Mouse (Mus musculus) heart, postnatal 0 days (tissue): ENCODE data around the gene Olfr632. TPM values are rescaled to one million over a fixed set of nuclear protein-coding genes. Genes with fewer than 3 reads are reported as not detected.
"Not testable (repeated sequence)": the region's sequence is repeated elsewhere in the genome, so short reads cannot be mapped to it uniquely, and the experiment has no call there.

Experiments
- ATAC-seq: fragments of 200-750 bp; cut with Nextera tagmentation; 2 replicates; pipeline ENCODE4 v1.8.0; 2017; ENCODE audit warnings: low read depth, moderate number of reproducible peaks, moderate library complexity; ENCODE audit not compliant: insufficient read depth
- DNase-seq: peaks from one replicate; pipeline ENCODE4 v3.0.0-alpha.2; 2016; ENCODE audit warnings: low spot score
- H3K27ac ChIP-seq: fragments of 300-500 bp; sonication (generic); 2 replicates; pipeline ENCODE4 v1.5.1; 2014; ENCODE audit warnings: low read depth, mild to moderate bottlenecking
- H3K27me3 ChIP-seq: fragments of 300-500 bp; sonication (generic); 2 replicates; pipeline ENCODE4 v1.6.1; 2014; ENCODE audit warnings: low read length, mixed read lengths; ENCODE audit not compliant: control insufficient read depth, insufficient read depth
- H3K36me3 ChIP-seq: fragments of 300-500 bp; sonication (generic); replicated peaks from 2 replicates; pipeline ENCODE4 v1.6.1; 2014; ENCODE audit warnings: low read length, mixed read lengths; ENCODE audit not compliant: control insufficient read depth, insufficient read depth
- H3K4me1 ChIP-seq: fragments of 300-500 bp; sonication (generic); 2 replicates; pipeline ENCODE4 v1.6.1; 2014; ENCODE audit warnings: antibody characterized with exemption; ENCODE audit not compliant: control insufficient read depth, insufficient read depth
- H3K4me2 ChIP-seq: fragments of 300-500 bp; sonication (generic); 2 replicates; pipeline ENCODE4 v1.6.1; 2014; ENCODE audit warnings: low read depth, mild to moderate bottlenecking, low read length, moderate library complexity
- H3K4me3 ChIP-seq: fragments of 300-500 bp; sonication (generic); 2 replicates; pipeline ENCODE4 v1.5.1; 2014; ENCODE audit warnings: low read depth, low read length
- H3K9ac ChIP-seq: fragments of 300-500 bp; sonication (generic); replicated peaks from 2 replicates; pipeline ENCODE4 v1.6.1; 2014; ENCODE audit warnings: low read depth, low read length, mixed read lengths
- H3K9me3 ChIP-seq: fragments of 300-500 bp; sonication (generic); replicated peaks from 2 replicates; pipeline ENCODE4 v1.6.1; 2016; ENCODE audit warnings: low read length; ENCODE audit not compliant: control insufficient read depth
- CTCF ChIP-seq: IDR thresholded peaks from 2 replicates; pipeline ENCODE4 v1.5.1; 2016; ENCODE audit warnings: antibody characterized with exemption, control low read depth, low read depth
- EP300 ChIP-seq: IDR thresholded peaks from 2 replicates; pipeline ENCODE4 v1.6.1; 2016; ENCODE audit warnings: antibody characterized with exemption, low read depth
- WGBS: fragments of 180-500 bp; shearing (Covaris S2); extraction: QIAGEN DNeasy Blood & Tissue Kit; methylation state at CpG from one replicate; pipeline ENCODE4 v1.1.7; 2014; 5-methylcytosine and 5-hydroxymethylcytosine counted together
- polyA plus RNA-seq: library from polyadenylated mRNA; unstranded; fragments of >200 nt; fragmentation: Nextera tagmentation; extraction: Ambion mirVana; gene quantifications from 2 replicates; pipeline ENCODE4 v1.2.1, GENCODE M21; 2015
- total RNA-seq: library from RNA; depleted of rRNA; stranded (reverse); fragments of >200 nt; gene quantifications from 2 replicates; pipeline ENCODE4 v1.2.3, GENCODE M21; 2014; ENCODE audit warnings: low replicate concordance

Gene Olfr632
- total and polyA plus RNA-seq, 2 experiments from 2014 or later: not detected

DNA sequence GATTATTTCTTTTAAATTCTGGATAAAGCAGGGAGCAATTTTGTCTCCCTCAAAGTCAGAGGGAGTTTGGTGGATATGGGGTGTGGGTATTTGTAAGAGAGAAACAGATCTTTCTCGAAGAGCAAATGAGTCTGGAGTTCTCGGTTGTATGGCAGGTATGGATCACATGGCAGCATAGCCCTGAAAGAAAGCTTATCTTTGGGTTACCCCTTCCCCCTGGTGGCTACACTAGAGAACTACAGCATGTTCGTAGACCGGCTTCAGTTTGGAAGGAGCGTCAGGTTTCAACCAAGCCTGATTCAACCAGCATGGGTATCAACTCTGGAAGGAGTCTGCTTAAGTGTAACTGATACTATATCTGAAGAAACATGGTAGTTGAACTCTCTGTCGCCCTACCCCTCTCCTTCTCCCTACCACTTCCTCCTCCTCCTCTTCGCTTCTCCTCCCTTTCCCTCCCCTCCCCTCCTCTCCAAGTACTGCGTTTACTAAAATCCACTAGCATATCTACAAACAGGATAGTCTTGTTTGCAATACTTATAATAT, 21.1 kb upstream of the Olfr632 start:
- no peak for ATAC-seq
- no peak overlapping the region for H3K27ac ChIP-seq
- WGBS: 52% methylated on average over 8 of the region's 8 CpGs
- DNase-seq: no peak
- H3K9me3 ChIP-seq: no peaks in the 10 kb centered on the region
- no peak overlapping the region for H3K4me2 ChIP-seq
- H3K4me1 ChIP-seq: peaks cover 3% of the 10 kb centered on the region; the same call in 1 of the 2 replicates
- no peak overlapping the region for H3K9ac ChIP-seq
- no peak overlapping the region for H3K4me3 ChIP-seq
- TF ChIP-seq EP300 (no peak), CTCF (peak; percentile 29)
- H3K27me3 ChIP-seq: no peaks in the 10 kb centered on the region
- no peaks in the 10 kb centered on the region for H3K36me3 ChIP-seq

DNA sequence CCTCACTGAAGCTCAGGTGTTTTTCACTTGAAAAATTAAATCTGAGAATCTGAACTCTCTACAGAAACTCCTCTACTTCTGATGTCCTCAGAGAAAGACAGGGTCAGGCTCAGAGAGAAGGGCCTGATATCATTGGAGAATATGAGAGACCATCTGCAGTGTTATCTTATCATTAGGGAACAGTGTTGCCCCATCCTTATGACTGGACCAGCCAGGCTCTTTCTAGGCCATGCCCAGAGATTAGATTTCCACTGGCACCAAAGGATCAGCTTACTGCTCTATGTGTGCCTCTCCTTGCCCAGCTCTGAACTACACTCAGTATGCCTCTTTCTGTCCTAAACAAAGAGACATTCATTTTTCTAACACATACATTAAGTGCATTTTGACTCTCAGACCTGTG, 18.8 kb upstream of the Olfr632 start:
- H3K27me3 ChIP-seq: no peaks in the 10 kb centered on the region
- H3K4me3 ChIP-seq: no peak overlapping the region
- H3K4me2 ChIP-seq: no peak overlapping the region
- DNase-seq (no peak), ATAC-seq (no peak)
- TF ChIP-seq EP300 (no peak), CTCF (no peak)
- no peaks in the 10 kb centered on the region for H3K9me3 ChIP-seq
- H3K4me1 ChIP-seq: no peaks in the 10 kb centered on the region
- no peak overlapping the region for H3K27ac ChIP-seq
- H3K9ac ChIP-seq: no peak overlapping the region
- H3K36me3 ChIP-seq: no peaks in the 10 kb centered on the region

DNA sequence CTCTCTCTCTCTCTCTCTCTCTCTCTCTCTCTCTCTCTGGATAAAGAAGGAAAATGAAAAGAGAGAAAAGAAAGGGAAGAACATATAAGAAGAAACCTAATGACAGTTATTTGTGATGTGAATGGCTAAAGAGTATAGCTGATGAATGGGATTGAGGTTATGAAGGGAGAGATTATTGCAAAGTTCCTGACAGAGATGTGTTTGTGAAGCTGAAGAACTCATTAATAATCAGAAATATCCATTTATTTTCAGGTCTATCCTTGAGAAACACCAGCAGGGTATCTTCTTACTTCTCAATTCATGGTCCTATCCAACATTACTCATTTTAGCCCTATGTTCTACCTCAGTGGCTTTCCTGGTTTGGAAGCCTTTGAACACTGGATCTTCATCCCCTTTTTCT, 5.6 kb upstream of the Olfr632 start, which contains the start of gene Olfr631:
Olfr631 (plus strand) TSS at position 301 of the 400 bp plus-strand sequence.
- TF ChIP-seq CTCF: no peak
- no peak for TF ChIP-seq EP300
- Histone ChIP-seq H3K27ac (no peak within 1 kb of the TSS), H3K27me3 (no peaks in the 10 kb centered on the region), H3K36me3 (no peaks in the 10 kb centered on the region), H3K4me3 (no peak within 1 kb of the TSS), H3K4me2 (no peak within 1 kb of the TSS), H3K4me1 (no peaks in the 10 kb centered on the region), H3K9me3 (no peaks in the 10 kb centered on the region), H3K9ac (no peak within 1 kb of the TSS)
- DNase-seq: no peak
- no peak for ATAC-seq

DNA sequence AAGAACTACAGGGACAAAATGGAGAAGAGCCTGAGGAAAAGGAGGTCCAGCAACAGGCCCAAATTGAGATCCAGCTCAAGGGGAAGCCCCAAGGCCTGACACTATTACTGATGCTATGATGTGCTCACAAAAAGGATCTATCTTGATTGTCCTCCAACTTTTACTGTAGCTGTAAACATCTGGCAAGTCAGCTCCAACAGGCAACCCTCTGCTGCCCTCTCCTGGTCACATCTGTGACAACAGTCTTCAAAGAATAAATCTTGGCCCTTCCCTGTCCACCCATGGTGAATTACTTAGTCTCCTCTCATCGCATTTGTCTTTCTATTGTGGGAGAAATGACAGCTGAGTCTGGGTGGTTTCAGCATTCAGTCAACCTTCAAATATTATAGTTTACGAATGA, 8.6 kb downstream of the Olfr632 start:
- Histone ChIP-seq H3K36me3 (no peaks in the 10 kb centered on the region), H3K4me2 (no peak overlapping the region), H3K4me1 (no peaks in the 10 kb centered on the region), H3K4me3 (no peak overlapping the region), H3K27me3 (no peaks in the 10 kb centered on the region), H3K9ac (no peak overlapping the region), H3K27ac (no peak overlapping the region), H3K9me3 (no peaks in the 10 kb centered on the region)
- WGBS: 23% methylated on average over 2 of the region's 2 CpGs
- TF ChIP-seq EP300: no peak
- peak; percentile 89 for TF ChIP-seq CTCF
- DNase-seq (peak; percentile 49), ATAC-seq (no peak)

DNA sequence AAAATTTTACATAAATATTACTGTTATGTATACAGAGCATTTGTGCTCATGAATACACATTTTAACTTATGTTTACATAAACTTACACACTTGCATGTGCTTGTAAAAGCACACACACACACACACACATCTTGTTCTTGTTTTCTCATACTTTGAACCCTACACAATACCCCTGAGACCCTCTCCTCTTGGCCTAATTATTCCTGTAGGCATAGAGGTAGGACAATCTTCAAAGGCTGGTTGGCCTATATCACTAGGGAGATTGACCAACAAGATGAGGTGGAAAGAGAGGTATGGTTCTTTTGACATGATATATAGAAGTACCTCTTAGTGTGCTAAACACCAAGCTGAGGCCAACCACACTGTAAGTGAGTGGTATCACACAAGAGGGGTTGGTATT, 10.0 kb downstream of the Olfr632 start, which contains the start of gene Olfr633:
Olfr633 (plus strand) TSS at position 301 of the 400 bp plus-strand sequence.
- no peak for DNase-seq
- H3K27ac ChIP-seq: no peak within 1 kb of the TSS
- H3K9ac ChIP-seq: no peak within 1 kb of the TSS
- no peak within 1 kb of the TSS for H3K4me3 ChIP-seq
- TF ChIP-seq EP300 (no peak), CTCF (no peak)
- no peaks in the 10 kb centered on the region for H3K4me1 ChIP-seq
- no peaks in the 10 kb centered on the region for H3K9me3 ChIP-seq
- no peak within 1 kb of the TSS for H3K4me2 ChIP-seq
- H3K27me3 ChIP-seq: no peaks in the 10 kb centered on the region
- no peak for ATAC-seq
- no peaks in the 10 kb centered on the region for H3K36me3 ChIP-seq

DNA sequence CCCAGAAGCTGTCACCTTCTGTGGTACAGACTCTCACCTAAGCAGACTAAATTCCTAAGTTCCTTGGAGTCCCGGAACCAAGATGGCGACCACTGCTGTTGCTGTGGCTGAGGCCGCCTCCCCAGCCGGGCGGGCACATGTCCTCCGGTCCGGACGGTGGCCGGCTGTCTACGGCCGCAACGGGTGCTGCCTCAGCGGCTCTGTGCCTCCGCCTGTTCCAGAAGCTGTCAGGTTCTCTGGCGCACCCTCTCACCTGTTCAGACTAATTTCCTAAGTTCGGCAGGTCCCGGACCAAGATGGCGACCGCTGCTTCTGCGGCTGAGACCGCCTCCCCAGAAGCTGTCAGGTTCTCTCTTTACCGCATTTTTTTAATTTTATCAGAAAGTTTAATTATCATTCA, 32.7 kb downstream of the Olfr632 start:
- ATAC-seq, H3K4me2 ChIP-seq: not testable (repeated sequence)
- WGBS: 84% methylated on average over 22 of the region's 22 CpGs

More for the DNA sequence above, 32.7 kb downstream of the Olfr632 start:
- not testable (repeated sequence) for H3K4me3 ChIP-seq, H3K9ac ChIP-seq, H3K27me3 ChIP-seq, H3K36me3 ChIP-seq, DNase-seq, H3K27ac ChIP-seq, H3K9me3 ChIP-seq, H3K4me1 ChIP-seq
